Mouse (Mus musculus) heart, embryonic 16.5 days (tissue): ENCODE results near the gene Exosc8. TPM values are rescaled to one million over a fixed set of nuclear protein-coding genes. Genes with fewer than 3 reads are reported as not detected.
"Not testable (repeated sequence)": the region's sequence is repeated elsewhere in the genome, so short reads cannot be mapped to it uniquely, and the experiment has no call there.

Experiments
- ATAC-seq: fragments of 200-750 bp; cut with Nextera tagmentation; replicated peaks from 2 replicates; pipeline ENCODE4 v1.8.0; 2017; ENCODE audit warnings: moderate number of reproducible peaks; ENCODE audit not compliant: insufficient read depth, low FRiP score; ENCODE audit errors: extremely low read depth
- H3K27ac ChIP-seq: fragments of 300-500 bp; sonication (generic); 2 replicates; pipeline ENCODE4 v1.5.1; 2014; ENCODE audit warnings: mild to moderate bottlenecking, low read length, control low read depth, moderate library complexity
- H3K27me3 ChIP-seq: fragments of 300-500 bp; sonication (generic); 2 replicates; pipeline ENCODE4 v1.6.1; 2014; ENCODE audit warnings: low read length, mixed read lengths; ENCODE audit not compliant: control insufficient read depth, insufficient read depth
- H3K36me3 ChIP-seq: fragments of 300-500 bp; sonication (generic); 2 replicates; pipeline ENCODE4 v1.6.1; 2014; ENCODE audit not compliant: control insufficient read depth, insufficient read depth
- H3K4me1 ChIP-seq: fragments of 300-500 bp; sonication (generic); 2 replicates; pipeline ENCODE4 v1.6.1; 2014; ENCODE audit warnings: low read length, mixed read lengths; ENCODE audit not compliant: control insufficient read depth, insufficient read depth
- H3K4me2 ChIP-seq: fragments of 300-500 bp; sonication (generic); 2 replicates; pipeline ENCODE4 v1.6.1; 2014; ENCODE audit warnings: low read depth, mild to moderate bottlenecking, control low read depth, low read length
- H3K4me3 ChIP-seq: fragments of 300-500 bp; sonication (generic); 2 replicates; pipeline ENCODE4 v1.5.1; 2014; ENCODE audit warnings: mild to moderate bottlenecking, control low read depth, low read length
- H3K9ac ChIP-seq: fragments of 300-500 bp; sonication (generic); 2 replicates; pipeline ENCODE4 v1.6.1; 2014; ENCODE audit warnings: low read length, control low read depth
- H3K9me3 ChIP-seq: fragments of 300-500 bp; sonication (generic); replicated peaks from 2 replicates; pipeline ENCODE4 v1.6.1; 2016; ENCODE audit warnings: low read length; ENCODE audit not compliant: control insufficient read depth
- WGBS: fragments of 180-500 bp; shearing (Covaris S2); extraction: QIAGEN DNeasy Blood & Tissue Kit; methylation state at CpG from one replicate; pipeline ENCODE4 v1.1.7; 2014; 5-methylcytosine and 5-hydroxymethylcytosine counted together
- polyA plus RNA-seq: library from polyadenylated mRNA; unstranded; fragments of >200 nt; fragmentation: Nextera tagmentation; extraction: Ambion mirVana; gene quantifications from 2 replicates; pipeline ENCODE4 v1.2.1, GENCODE M21; 2015

The Exosc8 gene
- polyA plus RNA-seq, 1 experiment from 2014 or later = 75.0 TPM

DNA sequence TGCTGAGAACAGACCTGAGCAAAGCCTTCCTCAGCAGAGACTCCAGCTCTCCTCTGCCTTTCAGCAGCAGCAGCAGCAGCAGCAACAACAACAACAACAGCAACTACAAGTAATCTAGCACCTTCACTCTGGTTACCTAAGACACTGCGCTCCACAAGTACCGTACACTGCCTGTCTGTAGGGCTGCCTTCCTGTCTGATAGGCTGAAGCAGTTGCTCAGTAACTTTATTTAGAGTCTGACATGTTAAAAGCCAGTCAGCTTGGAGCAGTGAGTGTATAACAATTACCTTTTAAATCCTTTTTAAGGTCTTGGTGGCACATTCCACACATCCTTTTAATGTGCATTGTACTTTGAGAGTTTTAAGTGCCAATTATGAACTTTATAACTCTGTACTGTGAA lies 7.6 kb downstream of the Exosc8 start:
- no peak for ATAC-seq
- WGBS = 87% methylated on average over 2 of the region's 2 CpGs
- Histone ChIP-seq H3K4me1 (peaks cover 6% of the 10 kb centered on the region), H3K4me3 (no peak overlapping the region), H3K9me3 (no peaks in the 10 kb centered on the region), H3K9ac (no peak overlapping the region), H3K27ac (no peak overlapping the region), H3K27me3 (no peaks in the 10 kb centered on the region), H3K4me2 (no peak overlapping the region), H3K36me3 (peaks cover 62% of the 10 kb centered on the region)

DNA sequence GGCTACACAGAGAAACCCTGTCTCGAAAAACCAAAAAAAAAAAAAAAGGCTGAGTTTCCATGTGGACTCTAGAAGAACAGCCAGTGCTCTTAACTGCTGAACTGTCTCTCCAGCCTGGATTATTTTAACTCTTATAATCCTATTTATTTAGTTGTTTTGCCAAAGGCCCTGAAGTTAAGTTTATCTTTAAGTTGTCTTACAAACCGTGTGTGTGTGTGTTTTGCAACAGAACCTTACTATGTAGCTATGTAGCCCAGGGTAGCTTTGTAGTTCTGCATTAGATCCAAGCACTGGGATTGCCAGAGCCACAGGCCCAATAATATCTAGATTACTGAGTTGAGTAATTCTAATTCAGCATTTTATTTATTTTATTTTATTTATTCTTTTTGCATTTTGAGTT lies 9.8 kb downstream of the Exosc8 start:
- Histone ChIP-seq H3K36me3 (peaks cover 56% of the 10 kb centered on the region), H3K27me3 (no peaks in the 10 kb centered on the region), H3K4me1 (peaks cover 3% of the 10 kb centered on the region; the same call in 1 of the 2 replicates), H3K9me3 (no peaks in the 10 kb centered on the region), H3K4me2 (no peak overlapping the region), H3K27ac (no peak overlapping the region), H3K9ac (no peak overlapping the region), H3K4me3 (no peak overlapping the region)
- 82% methylated on average over 2 of the region's 2 CpGs for WGBS
- no peak for ATAC-seq

DNA sequence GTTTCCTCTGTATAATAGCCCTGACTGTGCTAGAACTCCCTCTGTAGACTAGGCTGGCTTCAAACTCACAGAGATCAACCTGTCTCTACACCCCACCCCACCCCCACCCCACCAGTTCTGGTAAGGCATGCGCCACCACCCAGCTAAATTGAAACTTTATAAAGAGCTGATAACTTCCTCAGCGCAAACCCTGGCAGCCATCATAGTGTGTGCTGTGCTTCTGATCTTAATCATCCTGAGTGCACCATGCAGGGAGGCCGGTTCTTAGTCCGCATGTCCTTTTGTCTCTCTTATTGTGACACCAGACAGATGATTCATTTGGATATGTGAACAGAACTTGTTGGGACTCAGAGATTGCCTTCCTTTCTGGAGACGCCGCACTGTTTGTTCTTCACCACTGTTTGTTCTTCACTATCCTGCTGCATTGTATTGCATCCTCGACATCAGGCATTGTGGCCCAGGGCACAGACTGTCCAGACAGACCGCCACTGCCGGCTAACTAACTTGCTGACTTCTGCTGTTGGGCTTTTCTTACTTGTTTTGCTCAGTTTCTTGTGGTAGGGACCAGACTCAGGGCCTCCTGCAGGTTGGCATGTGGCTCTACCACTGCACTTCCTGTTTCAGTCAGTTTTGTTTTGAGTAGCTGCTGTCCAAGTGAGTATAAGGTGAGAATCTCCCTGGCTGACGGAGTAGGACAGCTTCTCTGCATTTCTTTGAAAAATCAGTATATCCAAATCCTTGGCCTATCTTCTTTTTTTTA lies 11.3 kb downstream of the Exosc8 start:
- Histone ChIP-seq H3K9me3 (no peaks in the 10 kb centered on the region), H3K27me3 (no peaks in the 10 kb centered on the region), H3K9ac (no peak overlapping the region), H3K4me1 (peaks cover 3% of the 10 kb centered on the region; the same call in 1 of the 2 replicates), H3K4me3 (no peak overlapping the region), H3K27ac (0 out of 2 replicates have a peak overlapping the region, but pooled peaks have one; percentile 11), H3K36me3 (peaks cover 48% of the 10 kb centered on the region), H3K4me2 (no peak overlapping the region)
- 0 out of 2 replicates have a peak, but pooled peaks have one; percentile 18 for ATAC-seq
- WGBS = 79% methylated on average over 10 of the region's 10 CpGs

DNA sequence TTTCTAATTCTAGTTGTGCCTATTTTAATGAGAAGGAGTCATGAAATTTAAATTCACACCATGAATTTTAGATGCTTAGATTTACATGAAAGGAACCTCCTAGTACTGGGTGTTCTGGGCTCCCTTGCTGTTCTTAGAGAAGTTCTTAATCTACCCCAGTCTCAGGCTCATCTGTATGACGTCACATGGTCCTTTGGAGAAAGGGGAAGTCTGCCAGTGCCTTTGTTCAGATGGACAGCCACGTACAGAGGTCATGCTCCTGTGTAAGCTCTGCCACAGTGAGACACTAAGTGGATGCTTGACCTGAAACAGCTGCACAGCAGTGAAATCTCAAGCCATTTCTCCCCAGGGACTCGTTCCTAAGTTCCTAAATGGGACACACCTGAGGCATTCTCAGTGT lies 16.2 kb downstream of the Exosc8 start:
- Histone ChIP-seq H3K36me3 (peaks cover 56% of the 10 kb centered on the region), H3K4me2 (no peak overlapping the region), H3K27me3 (no peaks in the 10 kb centered on the region), H3K4me1 (peaks cover 3% of the 10 kb centered on the region; the same call in 1 of the 2 replicates), H3K9me3 (no peaks in the 10 kb centered on the region), H3K4me3 (no peak overlapping the region), H3K9ac (no peak overlapping the region), H3K27ac (no peak overlapping the region)
- ATAC-seq = no peak
- WGBS = 62% methylated on average over 3 of the region's 3 CpGs

DNA sequence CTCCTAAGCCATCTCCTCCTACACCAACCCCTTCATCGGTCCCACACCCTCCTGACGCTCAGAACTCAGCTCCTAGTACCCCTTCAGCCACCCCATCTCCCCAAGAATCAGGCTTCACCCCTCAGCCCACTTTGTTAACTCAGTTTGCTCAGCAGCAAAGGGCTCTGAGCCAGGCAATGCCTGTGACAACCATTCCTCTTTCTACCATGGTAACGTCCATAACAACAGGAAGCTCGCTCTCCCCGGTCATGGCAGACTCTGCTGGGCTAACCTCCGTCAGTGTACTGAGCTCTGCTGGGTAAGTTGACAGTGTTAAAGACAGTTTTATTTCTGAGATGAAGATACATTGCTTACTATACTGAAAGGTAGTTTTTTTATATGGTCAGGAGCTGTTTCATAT lies 17.8 kb downstream of the Exosc8 start:
- no peak for ATAC-seq
- Histone ChIP-seq H3K27me3 (no peaks in the 10 kb centered on the region), H3K4me2 (no peak overlapping the region), H3K9ac (no peak overlapping the region), H3K4me3 (no peak overlapping the region), H3K9me3 (no peaks in the 10 kb centered on the region), H3K36me3 (peaks cover 55% of the 10 kb centered on the region), H3K4me1 (no peaks in the 10 kb centered on the region), H3K27ac (no peak overlapping the region)
- 87% methylated on average over 6 of the region's 6 CpGs for WGBS

DNA sequence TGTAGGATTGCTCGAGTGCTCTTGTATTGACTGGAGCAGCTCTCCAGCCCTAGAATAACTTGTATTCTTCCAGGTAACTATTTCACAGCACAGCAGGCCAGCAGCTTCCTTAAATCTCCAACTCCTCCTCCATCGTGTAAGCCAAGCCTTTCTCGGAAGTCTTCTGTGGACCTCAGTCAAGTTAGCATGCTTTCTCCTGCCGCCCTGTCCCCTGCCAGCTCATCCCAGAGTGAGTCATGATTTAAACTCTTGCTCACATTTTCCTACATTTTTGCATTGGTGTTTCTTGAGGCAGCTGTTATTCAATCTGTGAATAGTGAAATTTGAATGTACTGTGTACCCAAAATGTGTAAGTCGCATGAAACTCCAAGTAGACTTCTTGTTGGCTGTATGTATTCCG lies 19.7 kb downstream of the Exosc8 start:
- WGBS = 88% methylated on average over 6 of the region's 6 CpGs

DNA sequence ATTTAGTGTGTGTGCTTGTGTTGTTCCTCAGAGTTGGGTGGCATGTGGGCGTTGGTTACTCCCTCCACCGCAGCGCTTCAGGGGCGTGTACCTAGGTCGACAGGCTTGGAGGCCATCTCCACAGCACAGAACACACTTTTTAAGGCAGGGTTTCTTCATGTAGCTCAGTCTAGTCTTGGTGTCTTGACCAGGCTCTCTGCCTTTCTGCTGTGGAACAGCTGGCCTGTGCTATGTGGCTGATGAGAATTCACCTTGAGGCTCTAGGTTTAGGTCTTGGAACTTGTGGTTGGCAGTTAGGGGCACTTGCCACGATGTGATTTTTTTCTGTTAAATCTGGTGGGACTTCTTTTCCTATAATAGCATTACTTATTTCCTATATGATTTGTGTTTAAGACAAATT lies 20.9 kb downstream of the Exosc8 start, which contains the start of gene Gm21958:
Gene Gm21958 (minus strand): TSS at position 101 of the 400 bp plus-strand sequence.
- ATAC-seq = no peak
- no peak within 1 kb of the TSS for H3K27ac ChIP-seq
- H3K4me2 ChIP-seq = no peak within 1 kb of the TSS
- H3K9me3 ChIP-seq = no peaks in the 10 kb centered on the region
- peaks cover 67% of the 10 kb centered on the region for H3K36me3 ChIP-seq
- no peak within 1 kb of the TSS for H3K9ac ChIP-seq
- H3K27me3 ChIP-seq = no peaks in the 10 kb centered on the region
- no peak within 1 kb of the TSS for H3K4me3 ChIP-seq
- no peaks in the 10 kb centered on the region for H3K4me1 ChIP-seq
- 90% methylated on average over 6 of the region's 6 CpGs for WGBS

More for the DNA sequence above, 19.7 kb downstream of the Exosc8 start:
- Histone ChIP-seq H3K9ac (no peak overlapping the region), H3K4me1 (no peaks in the 10 kb centered on the region), H3K36me3 (peaks cover 61% of the 10 kb centered on the region), H3K27ac (no peak overlapping the region), H3K9me3 (no peaks in the 10 kb centered on the region), H3K4me2 (no peak overlapping the region), H3K27me3 (no peaks in the 10 kb centered on the region), H3K4me3 (no peak overlapping the region)
- ATAC-seq = no peak

DNA sequence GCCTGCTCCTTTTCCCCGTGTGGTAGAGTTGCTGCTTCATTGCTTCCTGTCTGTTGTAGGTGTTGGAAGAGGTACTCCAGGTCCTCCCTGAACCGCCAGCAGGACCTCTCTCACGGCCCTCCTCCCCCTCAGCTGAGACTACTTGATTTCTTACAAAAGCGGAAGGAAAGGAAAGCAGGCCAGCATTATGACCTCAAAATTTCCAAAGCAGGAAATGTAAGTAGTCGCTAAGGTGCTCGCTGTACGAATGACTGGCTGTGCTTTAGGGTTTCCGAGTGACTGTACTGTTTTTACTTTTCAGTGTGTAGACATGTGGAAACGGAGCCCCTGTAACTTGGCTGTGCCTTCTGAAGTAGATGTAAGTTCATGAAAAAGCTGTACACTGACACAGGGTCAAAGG lies 26.2 kb downstream of the Exosc8 start:
- Histone ChIP-seq H3K4me1 (no peaks in the 10 kb centered on the region), H3K9ac (no peak overlapping the region), H3K36me3 (peaks cover 68% of the 10 kb centered on the region), H3K4me2 (no peak overlapping the region), H3K27ac (0 out of 2 replicates have a peak overlapping the region, but pooled peaks have one; percentile 5), H3K9me3 (no peaks in the 10 kb centered on the region), H3K27me3 (no peaks in the 10 kb centered on the region), H3K4me3 (no peak overlapping the region)
- WGBS = 75% methylated on average over 9 of the region's 9 CpGs
- no peak for ATAC-seq

DNA sequence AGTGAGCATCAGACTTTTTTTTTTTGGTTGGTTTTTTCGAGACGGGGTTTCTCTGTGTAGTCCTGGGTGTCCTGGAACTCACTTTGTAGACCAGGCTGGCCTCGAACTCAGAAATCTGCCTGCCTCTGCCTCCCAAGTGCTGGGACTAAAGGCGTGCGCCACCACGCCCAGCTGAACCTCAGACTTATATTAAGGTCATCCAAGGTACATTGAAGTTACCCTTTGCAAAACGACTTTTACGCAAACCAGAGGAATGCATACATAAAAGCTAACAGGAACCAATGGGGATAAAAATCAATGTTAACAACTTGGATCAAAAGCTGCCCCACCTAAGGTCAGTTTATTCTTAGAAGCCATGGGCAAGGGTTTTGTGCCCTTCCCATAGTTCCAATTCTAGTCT lies 31.1 kb downstream of the Exosc8 start:
- H3K4me2 ChIP-seq, H3K9me3 ChIP-seq, H3K4me1 ChIP-seq, H3K27ac ChIP-seq, H3K9ac ChIP-seq, H3K27me3 ChIP-seq, H3K4me3 ChIP-seq, ATAC-seq: not testable (repeated sequence)
- peaks cover 52% of the 10 kb centered on the region for H3K36me3 ChIP-seq
- WGBS = 95% methylated on average over 8 of the region's 8 CpGs
